Mouse (Mus musculus): Measurements from ENCODE around the gene Efl1. TPM values are rescaled to one million over a fixed set of nuclear protein-coding genes. Genes with fewer than 3 reads are reported as not detected.
"Not testable (repeated sequence)": the region's sequence is repeated elsewhere in the genome, so short reads cannot be mapped to it uniquely, and the experiment has no call there.

Gene Efl1
- total RNA-seq, 2 experiments from 2014 or later, result 11.8 to 12.8 TPM

GRCm38 (mm10) chr7:82719285-82719684, 70.9 kb downstream of the Efl1 start:
- no peak for ATAC-seq (ENCODE audit: poor library complexity, severe bottlenecking)

- no peak for ATAC-seq (ENCODE audit: poor library complexity, severe bottlenecking)
Observed at GRCm38 (mm10) chr7:82719740-82720139, 71.3 kb downstream of the Efl1 start.

- no peak for ATAC-seq (ENCODE audit: poor library complexity, severe bottlenecking)
Observed at GRCm38 (mm10) chr7:82720501-82720900, 72.1 kb downstream of the Efl1 start.

GRCm38 (mm10) chr7:82720906-82721305, 72.5 kb downstream of the Efl1 start:
- no peak for ATAC-seq (ENCODE audit: poor library complexity, severe bottlenecking)

- ATAC-seq (ENCODE audit: poor library complexity, severe bottlenecking), result no peak
Observed at GRCm38 (mm10) chr7:82722486-82723123, 74.2 kb downstream of the Efl1 start.

- no peak for ATAC-seq (ENCODE audit: poor library complexity, severe bottlenecking)
Observed at GRCm38 (mm10) chr7:82723151-82723871, 74.9 kb downstream of the Efl1 start.

- no peak for ATAC-seq (ENCODE audit: poor library complexity, severe bottlenecking)
Observed at GRCm38 (mm10) chr7:82724491-82724890, 76.1 kb downstream of the Efl1 start.

- ATAC-seq (ENCODE audit: poor library complexity, severe bottlenecking), result no peak
Observed at GRCm38 (mm10) chr7:82725006-82725636, 76.7 kb downstream of the Efl1 start.

GRCm38 (mm10) chr7:82725741-82726450, 77.5 kb downstream of the Efl1 start:
- no peak for ATAC-seq (ENCODE audit: poor library complexity, severe bottlenecking)

- no peak for ATAC-seq (ENCODE audit: poor library complexity, severe bottlenecking)
Observed at GRCm38 (mm10) chr7:82727066-82727465, 78.7 kb downstream of the Efl1 start.

- ATAC-seq (ENCODE audit: poor library complexity, severe bottlenecking), result not testable (repeated sequence)
Observed at GRCm38 (mm10) chr7:82729009-82729408, 80.6 kb downstream of the Efl1 start.

GRCm38 (mm10) chr7:82733118-82733517, 84.7 kb downstream of the Efl1 start:
- ATAC-seq (ENCODE audit: poor library complexity, severe bottlenecking), result no peak

- no peak for ATAC-seq (ENCODE audit: poor library complexity, severe bottlenecking)
Observed at GRCm38 (mm10) chr7:82733995-82734394, 85.6 kb downstream of the Efl1 start.

- ATAC-seq (ENCODE audit: poor library complexity, severe bottlenecking), result peak; percentile 54; the same call in 1 of the 2 replicates
Observed at GRCm38 (mm10) chr7:82734748-82735600, 86.6 kb downstream of the Efl1 start.

- no peak for ATAC-seq (ENCODE audit: poor library complexity, severe bottlenecking)
Observed at GRCm38 (mm10) chr7:82743116-82743765, 94.8 kb downstream of the Efl1 start.

- ATAC-seq (ENCODE audit: poor library complexity, severe bottlenecking), result no peak
Observed at GRCm38 (mm10) chr7:82744167-82744715, 95.8 kb downstream of the Efl1 start.

GRCm38 (mm10) chr7:82748812-82749211, 100.4 kb downstream of the Efl1 start:
- peak; percentile 58 for ATAC-seq (ENCODE audit: poor library complexity, severe bottlenecking)

GRCm38 (mm10) chr7:82749239-82749638, 100.8 kb downstream of the Efl1 start:
- 0 out of 2 replicates have a peak, but pooled peaks have one; percentile 19 for ATAC-seq (ENCODE audit: poor library complexity, severe bottlenecking)

Data from megakaryocyte, adult 5-6 weeks (primary cell).